7 mouse cellular contexts compared by ENCODE assay signal in genomic region chr10:127341891-127342639, GRCm38 (mm10). TPM values are rescaled to one million over a fixed set of nuclear protein-coding genes. Genes with fewer than 3 reads are reported as not detected.
A peak's percentile ranks its signal among the peaks of the same experiment; 100 is the strongest.
DNase-seq lines count a peak whose midpoint lies in the region; ATAC-seq lines count a peak whose summit lies in the region.

TSS of gene Gli1 (minus strand) at chr10:127341974.

- H3K9me3 ChIP-seq in midbrain, embryonic 10.5 days (replicated peaks) = no peaks in the 10 kb centered on the region

- peaks cover 46% of the 10 kb centered on the region for H3K27me3 ChIP-seq in midbrain, embryonic 10.5 days (ENCODE audit: low read depth, poor library complexity, severe bottlenecking)

- H3K27ac ChIP-seq in midbrain, embryonic 10.5 days (replicated peaks) = peak within 1 kb of the TSS; percentile 94

- peaks cover 9% of the 10 kb centered on the region for H3K36me3 ChIP-seq in midbrain, embryonic 10.5 days

- peaks cover 45% of the 10 kb centered on the region for H3K4me1 ChIP-seq in midbrain, embryonic 10.5 days

- intact Hi-C loops in left cerebral cortex, postnatal 25 days (cut with DNase I) = no loop called here

- DNase-seq in cerebellum, postnatal 4 days (ENCODE audit: low spot score in 2 of 2) = peak; percentile 64 to 88
- peak; percentile 87 for DNase-seq in gastrocnemius, postnatal 10 days
- peak; percentile 91 for DNase-seq in hindlimb bud, embryonic 11.5 days (ENCODE audit: extremely low spot score, low read depth, low spot score)
- peak; percentile 66 to 81 for DNase-seq in left cerebral cortex, postnatal 25 days (ENCODE audit: low spot score in 2 of 2)
- DNase-seq in midbrain, embryonic 10.5 days (ENCODE audit: low spot score) = peak; percentile 90
- DNase-seq in right cerebral cortex, postnatal 4 days = peak; percentile 78

- whole genome bisulfite sequencing in midbrain, embryonic 10.5 days = under 1% methylated on average over 29 of the region's 29 CpGs

- peak within 1 kb of the TSS; percentile 64 for H3K4me3 ChIP-seq in midbrain, embryonic 10.5 days

- peak; percentile 63 for ATAC-seq in activated CD4-positive, CD25-positive, alpha-beta regulatory T cell, adult 4 months

RNA-seq across cellular contexts. Expression of gene Gli1, which starts in this region (rescaled TPM):
- polyA plus RNA-seq in activated CD4-positive, CD25-positive, alpha-beta regulatory T cell, adult 4 months (2017; shearing (Covaris generic)) = under 1 TPM; 0.15 to 0.75 TPM
- total RNA-seq in gastrocnemius, postnatal 10 days (2021) = 1 to 10 TPM; 3.3 to 6.8 TPM
- total RNA-seq in left cerebral cortex, postnatal 25 days (2021) = 1 to 10 TPM; 2.2 to 2.3 TPM
- 7.8 and 11.0 TPM in 2 replicates for polyA plus RNA-seq in midbrain, embryonic 10.5 days (2016; fragmentation: Nextera tagmentation; extraction: Ambion mirVana)

Comparison
In these comparisons a context has a peak if more than half of its experiments do, and no peak if none do; other contexts are left out.
1. Peak in every context shown above with its lines: DNase-seq, ATAC-seq, H3K4me3 ChIP-seq and H3K27ac ChIP-seq.
2. Peak in ATAC-seq in activated CD4-positive, CD25-positive, alpha-beta regulatory T cell, adult 4 months; RNA of the gene not detected or under 1 TPM.